Mouse (Mus musculus): ENCODE data around the gene Srr.

Gene Srr

GRCm38 (mm10) chr11:74864421-74864820, 61.3 kb downstream of the Srr start:
- peak; percentile 71 for DNase-seq (ENCODE audit: low read depth, low spot score)

GRCm38 (mm10) chr11:74863471-74863870, 62.3 kb downstream of the Srr start:
- no peak for DNase-seq (ENCODE audit: low read depth, low spot score)

GRCm38 (mm10) chr11:74862129-74862528, 63.6 kb downstream of the Srr start:
- no peak for DNase-seq (ENCODE audit: low read depth, low spot score)

- no peak for DNase-seq (ENCODE audit: low read depth, low spot score)
Observed at GRCm38 (mm10) chr11:74857756-74858155, 68.0 kb downstream of the Srr start.

All from skeletal muscle tissue, adult 2 months (tissue).